Mouse (Mus musculus) embryonic facial prominence, embryonic 11.5 days (tissue): ENCODE results near the gene B3galt2. TPM values are rescaled to one million over a fixed set of nuclear protein-coding genes. Genes with fewer than 3 reads are reported as not detected.

Experiments
- polyA plus RNA-seq: library from polyadenylated mRNA; unstranded; fragments of >200 nt; fragmentation: Nextera tagmentation; extraction: Ambion mirVana; gene quantifications from 2 replicates; pipeline ENCODE4 v1.2.1, GENCODE M21; 2014

Gene B3galt2
- polyA plus RNA-seq, 1 experiment from 2014 or later = 0.35 TPM

Other genes with a start within 250 kb of the B3galt2 start
- gene Cdc73, start 62.2 kb downstream of the B3galt2 start, polyA plus RNA-seq = 24.5 and 27.3 TPM in 2 replicates
- 80.4 and 87.3 TPM in 2 replicates for gene Glrx2, start 75.7 kb downstream of the B3galt2 start, polyA plus RNA-seq
- 31.0 and 31.6 TPM in 2 replicates for gene Trove2, start 136.4 kb downstream of the B3galt2 start, polyA plus RNA-seq
- 78.5 and 90.2 TPM in 2 replicates for gene Uchl5, start 136.6 kb downstream of the B3galt2 start, polyA plus RNA-seq